Mouse (Mus musculus) mouse trophoblast stem cell (cell line): ENCODE results near the gene Jmjd7.

Source experiments
- in situ Hi-C, 2 experiments: fragments of 300-500 bp; cut with MseI, MboI; formaldehyde crosslinking; loops; 2 replicates in 1 of 2; 3 replicates in 1 of 2; pipeline ENCODE4 v1.15.1; 2025

The Jmjd7 gene

DNA sequence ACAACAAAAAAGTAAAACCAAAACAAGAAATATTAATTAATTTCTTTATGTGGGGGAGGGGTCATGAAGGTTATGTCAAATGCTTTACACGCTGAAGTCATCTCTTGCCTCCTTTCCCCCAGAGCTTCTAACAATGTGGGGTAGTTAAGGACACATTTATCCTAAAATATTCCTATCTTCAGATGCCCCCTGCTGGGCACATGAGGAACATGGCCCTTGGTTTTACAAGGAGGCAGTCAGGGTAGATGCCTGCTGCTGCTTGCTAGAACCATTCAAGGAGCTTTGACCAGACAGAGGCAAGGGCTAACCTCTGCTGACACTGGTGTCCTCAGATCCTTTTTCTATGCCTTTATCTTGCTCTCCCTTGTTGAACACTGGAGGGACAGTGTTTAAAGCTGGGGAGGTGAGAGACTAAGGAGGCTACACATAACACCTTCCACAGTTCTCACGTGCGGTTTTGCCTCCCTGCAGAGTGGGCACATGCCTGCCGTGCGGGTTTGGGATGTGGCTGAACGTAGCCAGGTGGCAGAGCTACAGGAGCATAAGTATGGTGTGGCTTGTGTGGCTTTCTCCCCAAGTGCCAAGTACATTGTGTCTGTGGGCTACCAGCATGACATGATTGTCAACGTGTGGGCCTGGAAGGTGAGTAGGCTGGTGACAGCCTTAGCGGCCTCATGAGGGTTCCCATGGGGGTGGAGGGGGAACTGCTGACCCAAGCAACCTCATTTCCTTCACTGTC lies 15.7 kb upstream of the Jmjd7 start:
- in situ Hi-C loops, result loop anchor here in 1 of 2 experiments (5.0 kb wide), 1 partner anchor 34 kb away; no protein-coding TSS in a partner anchor

DNA sequence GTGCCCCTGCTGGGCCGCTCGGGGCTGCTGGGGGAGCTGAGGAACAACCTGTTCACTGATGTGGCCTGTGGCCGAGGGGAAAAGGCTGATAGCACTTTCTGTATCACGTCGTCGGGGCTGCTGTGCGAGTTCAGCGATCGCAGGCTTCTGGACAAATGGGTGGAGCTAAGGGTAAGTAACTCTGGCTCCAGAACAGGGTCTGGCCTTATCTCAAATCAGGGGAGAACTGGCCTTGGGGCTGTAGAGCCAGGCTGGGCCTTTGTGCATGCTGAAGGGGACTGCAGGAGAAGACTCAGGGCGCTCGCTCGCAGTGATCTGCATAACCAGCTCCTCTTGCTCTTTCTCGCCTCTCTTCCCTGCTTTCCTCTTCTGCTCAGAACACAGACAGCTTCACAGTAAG lies 14.4 kb upstream of the Jmjd7 start:
- in situ Hi-C loops, result loop anchor here in 1 of 2 experiments (5.0 kb wide), 1 partner anchor 36 kb away; no protein-coding TSS in a partner anchor

DNA sequence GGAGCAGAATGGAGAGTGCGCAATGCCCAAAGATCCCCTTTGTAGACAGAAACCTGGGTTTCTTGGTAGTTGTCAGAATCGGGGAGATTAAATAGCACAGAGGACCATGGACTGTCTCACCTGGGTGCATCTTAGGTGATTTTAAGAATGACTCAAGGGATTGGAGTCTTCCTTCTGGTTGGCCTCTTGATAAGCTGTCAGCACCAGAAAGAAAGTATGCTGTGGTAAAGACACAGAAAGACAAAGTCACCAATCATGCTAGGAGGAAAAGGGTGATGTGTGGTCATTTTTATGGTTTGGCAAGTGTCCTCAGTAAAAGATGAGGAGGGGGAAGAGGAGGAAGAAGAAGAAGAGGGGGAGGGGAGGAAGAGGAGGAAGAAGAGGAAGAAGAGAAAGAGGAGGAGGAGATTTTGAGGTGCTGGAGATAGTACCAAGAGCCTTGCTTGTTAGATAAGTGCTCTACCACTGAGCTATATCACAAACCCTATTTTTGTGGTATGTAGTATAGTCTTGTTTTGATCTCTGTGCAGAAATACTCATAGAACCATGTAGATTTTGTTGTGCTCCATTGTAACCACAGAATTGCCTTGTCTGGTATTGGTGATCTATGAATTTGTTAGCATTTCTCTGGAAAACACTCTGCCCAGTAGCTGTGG lies 13.3 kb upstream of the Jmjd7 start:
- in situ Hi-C loops, result loop anchor here in 1 of 2 experiments (5.0 kb wide), 1 partner anchor 37 kb away; no protein-coding TSS in a partner anchor

DNA sequence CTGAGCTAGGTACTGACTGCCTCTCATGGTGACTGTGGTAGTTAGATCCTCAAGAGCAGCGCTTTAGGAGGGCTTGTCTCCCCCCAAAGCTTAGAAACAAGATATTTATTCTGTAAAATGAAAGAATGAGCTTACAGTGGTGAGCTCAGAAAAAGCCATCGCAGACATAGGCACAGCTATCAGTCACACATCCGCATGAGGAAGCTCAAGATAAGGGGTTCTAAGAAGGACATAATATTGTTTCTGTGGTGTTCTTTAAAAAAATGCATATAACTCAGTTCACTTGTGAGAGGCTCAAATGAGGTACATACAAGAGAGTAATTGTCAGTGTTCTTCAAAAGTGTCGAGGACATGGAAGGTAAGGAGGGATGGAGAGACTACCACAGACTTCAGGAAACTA lies 11.4 kb upstream of the Jmjd7 start:
- in situ Hi-C loops, result no loop called here

DNA sequence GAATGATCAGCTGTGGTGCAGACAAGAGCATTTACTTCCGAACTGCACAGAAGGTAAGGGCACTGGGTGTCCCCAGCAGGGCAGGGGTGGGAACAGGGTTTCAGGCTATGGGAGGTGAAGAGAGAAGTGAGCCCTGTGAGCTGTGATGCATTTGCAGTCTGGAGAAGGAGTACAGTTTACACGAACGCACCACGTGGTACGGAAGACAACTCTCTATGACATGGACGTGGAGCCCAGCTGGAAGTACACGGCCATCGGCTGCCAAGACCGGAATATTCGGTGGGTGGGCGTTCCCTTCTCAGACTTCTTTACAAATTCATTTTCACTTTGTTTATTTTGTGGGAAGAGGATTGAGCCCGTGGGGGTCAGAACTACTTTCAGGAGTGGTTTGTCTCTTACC lies 9.7 kb upstream of the Jmjd7 start:
- in situ Hi-C loops, result no loop called here

DNA sequence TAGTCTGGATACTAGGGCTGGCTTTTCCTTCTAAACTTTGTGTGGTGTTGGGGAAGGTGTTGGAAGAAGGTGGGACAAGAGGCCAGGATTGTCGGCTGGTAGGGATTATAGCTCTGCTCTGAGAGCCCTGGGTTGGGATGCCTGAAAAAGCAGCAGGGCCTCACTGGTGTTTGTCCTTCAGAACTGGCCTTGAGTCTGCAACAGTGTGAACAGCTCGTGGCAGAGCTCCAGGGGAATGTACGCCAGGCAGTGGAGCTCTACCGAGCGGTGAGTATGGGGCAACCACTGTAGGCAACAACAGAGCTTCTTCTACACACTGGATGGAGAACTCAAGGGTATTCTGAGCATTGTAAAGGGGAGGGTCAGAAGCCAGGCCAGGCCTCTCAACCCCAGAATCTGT lies 2.9 kb upstream of the Jmjd7 start:
- in situ Hi-C loops, result no loop called here

DNA sequence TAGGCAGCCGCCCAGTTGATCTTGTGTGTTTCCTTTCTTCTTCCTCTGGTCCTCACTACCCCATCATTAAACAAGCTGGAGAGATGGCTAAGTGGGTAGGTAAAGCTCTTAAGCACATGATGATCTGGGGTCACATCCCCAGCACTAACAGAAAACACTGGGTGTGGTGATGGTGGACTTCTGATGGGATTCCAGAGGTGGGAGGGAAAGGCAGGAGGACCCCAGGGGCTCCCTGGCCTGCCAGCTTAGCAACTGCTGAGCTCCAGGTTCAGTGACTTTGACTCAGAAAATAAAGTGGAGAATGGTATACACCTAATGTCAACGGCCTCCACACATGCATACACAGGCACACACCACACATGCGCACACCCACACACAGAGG lies 658 bp downstream of the Jmjd7 start:
- in situ Hi-C loops, result no loop called here

DNA sequence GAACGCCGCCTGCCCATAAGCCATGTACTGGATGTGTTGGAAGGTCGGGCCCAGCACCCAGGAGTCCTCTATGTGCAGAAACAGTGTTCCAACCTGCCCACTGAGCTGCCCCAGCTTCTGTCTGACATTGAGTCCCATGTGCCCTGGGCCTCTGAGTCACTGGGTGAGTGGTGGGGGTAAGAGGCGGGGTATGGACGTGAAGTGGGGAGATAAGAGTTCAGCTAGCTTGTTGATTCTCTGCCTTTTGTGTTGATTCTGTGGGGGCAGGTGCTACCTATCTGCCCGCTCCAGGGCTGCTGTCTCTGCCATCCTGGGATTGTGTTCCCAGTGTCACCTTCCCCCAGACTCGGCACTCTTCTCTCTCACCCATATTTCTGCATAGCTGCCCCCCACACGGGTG lies 3.1 kb downstream of the Jmjd7 start:
- in situ Hi-C loops, result no loop called here

DNA sequence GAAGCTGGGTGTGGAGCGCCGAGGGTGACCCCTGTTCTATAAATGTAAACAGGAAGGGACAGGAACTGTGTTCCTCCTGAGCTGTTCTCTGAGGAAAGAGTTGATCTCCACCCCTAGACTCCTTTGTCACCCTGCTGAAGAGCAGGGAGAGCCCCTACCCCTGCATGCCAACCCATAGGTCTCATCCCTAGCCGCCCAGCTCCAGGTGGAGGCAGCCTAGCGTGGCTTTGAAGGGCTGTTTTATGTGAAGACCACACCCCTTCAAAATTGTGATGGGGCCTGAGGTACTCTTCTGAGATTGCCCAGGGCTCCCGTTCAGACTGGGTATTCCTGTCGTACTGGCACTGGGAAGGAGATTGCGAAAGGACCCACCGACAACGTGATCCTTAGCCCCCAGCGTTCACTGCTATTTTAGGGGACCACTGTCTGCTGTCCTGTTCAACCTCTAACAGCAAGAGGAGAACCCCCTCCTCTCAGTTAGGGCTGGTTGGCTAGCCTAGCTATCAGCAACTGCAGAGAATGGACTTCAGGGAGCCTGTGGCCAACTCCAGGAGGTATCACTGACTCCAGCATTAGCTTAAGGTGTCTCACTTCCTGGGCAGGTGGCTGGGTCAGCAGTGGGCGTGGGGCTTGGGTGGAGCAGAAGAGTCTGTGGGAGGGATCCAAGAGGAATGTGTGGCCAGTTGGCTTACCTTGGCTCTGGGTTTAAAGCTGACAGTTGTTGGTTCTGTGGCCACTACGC lies 5.6 kb downstream of the Jmjd7 start, which contains the start of gene Pla2g4b:
Gene Pla2g4b, plus strand, starts transcription at position 692 of the 742 bp plus-strand sequence.
- in situ Hi-C loops, result no loop called here

DNA sequence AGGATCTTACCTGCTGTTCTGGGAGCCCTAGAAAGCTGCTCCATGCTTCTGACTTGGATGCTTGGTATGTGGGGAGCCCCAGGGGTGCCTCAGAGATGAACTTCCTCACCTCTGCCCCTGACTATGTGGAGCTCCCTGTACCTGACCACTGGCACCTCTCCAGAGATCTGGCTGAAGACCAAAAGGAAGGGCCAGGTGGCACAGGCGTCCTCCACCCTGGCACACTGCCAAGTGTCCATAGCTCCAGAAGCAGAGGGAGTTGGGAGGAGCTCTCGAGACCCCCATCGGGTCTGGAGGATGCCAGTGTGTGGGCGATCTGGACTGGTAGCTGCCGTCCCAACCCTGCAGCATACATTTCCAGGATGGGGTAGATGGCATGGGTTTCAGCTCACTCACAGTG lies 6.4 kb downstream of the Jmjd7 start:
- in situ Hi-C loops, result no loop called here

DNA sequence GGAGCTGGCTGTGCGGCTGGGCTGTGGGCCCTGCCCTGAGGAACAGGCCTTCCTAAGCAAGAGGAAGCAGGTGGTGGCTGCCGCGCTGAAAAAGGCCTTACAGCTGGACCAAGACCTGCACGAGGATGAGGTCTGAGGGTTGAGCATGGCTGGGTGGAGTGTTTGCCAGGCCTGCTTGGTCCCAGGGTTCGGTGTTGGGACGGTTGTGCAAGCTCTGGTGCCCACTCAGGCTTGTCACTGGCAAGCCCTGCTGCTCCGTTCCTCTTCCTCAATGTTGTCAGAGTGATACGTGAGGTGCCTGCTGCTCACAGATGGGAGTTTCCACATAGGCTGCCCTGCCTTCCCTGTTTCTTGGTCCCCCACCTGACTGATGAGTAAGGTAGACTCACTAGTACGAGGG lies 10.5 kb downstream of the Jmjd7 start:
- in situ Hi-C loops, result no loop called here

DNA sequence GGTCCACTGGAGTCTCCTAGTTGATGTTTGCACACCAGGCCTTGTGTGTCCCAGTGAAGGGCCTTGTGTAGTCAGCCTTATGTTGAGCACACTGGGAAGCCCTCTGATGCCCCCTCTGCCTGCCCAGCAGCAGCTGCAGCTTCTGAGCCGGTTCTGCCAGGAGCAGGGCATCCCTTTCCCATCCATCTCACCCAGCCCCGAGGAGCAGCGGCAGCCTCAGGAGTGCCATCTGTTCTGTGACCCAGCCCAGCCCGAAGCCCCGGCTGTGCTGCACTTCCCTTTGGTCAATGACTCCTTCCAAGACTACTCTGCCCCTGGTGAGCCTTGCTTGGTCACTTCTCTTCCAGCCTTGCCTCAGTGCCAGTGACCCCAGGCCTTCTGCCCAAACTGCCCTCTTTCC lies 13.7 kb downstream of the Jmjd7 start:
- in situ Hi-C loops, result no loop called here

DNA sequence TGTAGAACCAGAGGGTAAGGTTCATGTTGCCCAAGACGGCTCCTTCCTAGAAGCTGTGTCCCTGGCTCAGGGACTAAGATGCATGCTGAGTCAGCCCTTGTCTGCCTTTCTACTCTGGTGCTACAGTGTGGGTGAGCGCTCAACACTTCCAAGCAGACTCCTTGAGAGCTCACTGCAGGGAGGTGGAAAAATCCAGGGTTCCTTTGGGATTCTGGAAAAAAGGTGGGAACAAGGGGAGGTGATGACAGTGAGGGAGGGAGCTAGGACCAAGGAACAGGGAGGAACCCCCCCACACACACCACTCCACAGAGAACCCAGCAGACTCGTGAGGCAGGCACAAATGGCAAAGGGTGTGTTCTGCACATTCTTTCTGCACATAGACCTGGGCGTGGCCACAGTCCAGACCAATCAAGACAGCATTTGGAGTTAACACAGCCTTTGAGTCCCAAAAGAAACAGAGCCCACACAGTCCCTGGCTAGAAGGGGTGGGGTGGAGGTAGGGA lies 16.9 kb downstream of the Jmjd7 start:
- in situ Hi-C loops, result no loop called here

DNA sequence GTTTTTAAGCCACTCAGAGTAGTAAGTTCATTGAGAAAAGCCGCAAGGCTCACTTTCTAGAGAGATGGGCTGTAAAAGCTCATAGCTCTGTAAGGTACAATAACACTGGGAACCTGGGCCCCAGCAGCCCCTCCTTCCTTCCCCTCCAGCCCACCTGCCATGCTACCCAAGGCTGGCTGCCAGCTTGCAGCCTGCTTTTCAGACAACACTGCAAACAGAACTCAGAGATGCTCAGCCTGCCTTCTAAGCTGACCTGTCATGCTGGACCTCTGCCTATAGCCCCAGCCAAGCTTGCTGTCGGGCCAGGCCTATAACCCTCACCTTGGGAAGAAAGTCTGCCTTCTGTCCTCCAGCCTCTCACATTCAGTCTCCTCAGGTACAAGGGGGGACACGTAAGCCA lies 17.4 kb downstream of the Jmjd7 start:
- in situ Hi-C loops, result no loop called here

DNA sequence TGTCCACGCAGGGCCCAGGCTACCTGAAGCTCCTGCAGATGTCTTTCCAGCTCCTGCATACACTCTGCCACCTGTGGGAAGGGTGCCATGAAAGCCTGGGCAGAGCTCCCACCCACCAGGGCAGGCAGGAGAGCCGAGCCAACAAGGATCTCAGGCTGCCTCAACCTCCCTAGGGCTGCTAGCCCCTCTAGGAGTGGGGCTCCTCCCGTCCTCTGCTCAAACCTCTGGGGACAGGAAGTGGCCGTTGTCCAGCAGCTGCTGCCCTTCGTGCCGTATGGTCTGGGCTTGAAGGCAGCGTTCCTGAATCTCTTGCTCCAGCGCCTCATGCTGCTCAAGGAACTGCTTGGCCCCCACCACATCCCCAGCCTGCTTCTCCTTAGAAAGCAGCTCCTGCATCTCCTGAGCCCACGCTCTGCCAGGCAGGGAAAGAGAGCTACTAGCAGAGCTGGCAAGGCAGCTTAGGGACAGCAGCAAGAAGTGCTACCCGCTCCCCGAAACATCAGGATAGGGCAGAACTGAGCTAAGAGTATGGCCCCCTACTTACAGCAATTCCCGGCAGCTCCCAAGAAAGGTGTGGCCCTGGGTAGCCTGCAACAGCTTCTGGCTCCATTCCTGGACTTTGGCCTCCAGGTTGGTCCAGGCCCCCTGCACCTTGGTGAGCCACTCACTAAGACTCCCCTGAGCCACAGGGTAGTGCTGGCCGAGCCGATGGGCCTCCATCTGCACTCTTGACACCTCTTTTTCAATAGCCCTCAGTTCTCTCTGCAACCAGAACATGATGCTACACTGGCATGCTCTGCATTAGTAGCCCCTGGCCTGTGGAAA lies 19.4 kb downstream of the Jmjd7 start:
- in situ Hi-C loops, result no loop called here

DNA sequence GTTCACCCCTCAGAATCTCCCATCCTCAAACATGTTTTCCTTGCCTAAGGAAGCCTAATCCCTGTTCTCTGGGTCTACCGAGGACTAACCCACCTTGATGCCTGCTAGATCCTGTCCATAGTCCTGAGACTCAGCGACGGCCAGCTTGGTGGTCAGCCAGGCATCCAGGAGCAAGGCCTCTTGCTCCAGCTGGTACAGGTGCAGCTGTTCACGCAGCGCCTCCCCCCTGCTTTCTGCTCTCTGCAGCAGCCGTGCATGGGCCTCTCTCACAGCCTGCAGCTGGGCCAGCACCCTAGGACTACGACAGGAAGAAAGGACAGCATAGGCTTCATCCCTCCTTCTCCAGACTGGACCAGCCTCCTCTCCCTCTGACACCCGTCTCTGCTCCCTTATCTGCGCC lies 20.9 kb downstream of the Jmjd7 start:
- in situ Hi-C loops, result no loop called here

DNA sequence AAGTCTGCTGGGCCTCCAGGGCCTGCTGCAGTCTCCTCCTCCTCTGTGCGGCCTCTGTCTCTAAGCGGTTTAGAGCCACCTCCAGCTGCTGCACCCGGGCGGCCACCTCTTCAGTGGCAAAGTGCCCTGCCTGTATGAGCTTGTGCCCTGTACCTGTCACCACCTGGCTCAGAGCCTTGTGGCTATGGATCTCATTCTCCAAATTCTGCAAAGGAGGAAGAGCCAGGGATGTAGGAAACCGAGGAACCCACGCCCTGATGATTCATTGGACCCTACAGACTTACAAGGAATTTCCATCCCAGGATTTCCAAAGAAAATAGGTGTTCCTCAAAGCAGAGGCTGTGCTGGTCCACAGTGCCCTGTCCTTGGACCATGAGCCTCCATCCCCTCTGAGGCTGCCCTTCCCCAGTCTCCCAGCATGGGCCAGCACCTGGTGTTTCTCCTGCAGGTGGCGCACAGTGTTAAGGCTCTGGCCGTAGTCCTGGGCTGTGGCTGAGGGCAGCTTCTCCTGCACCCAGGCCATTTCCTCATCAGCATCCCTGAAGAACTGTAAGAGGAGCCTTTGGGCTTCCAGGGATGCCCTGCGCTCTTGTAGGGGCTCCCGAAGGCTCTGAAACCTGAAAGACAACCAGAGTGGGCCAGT lies 22.5 kb downstream of the Jmjd7 start:
- in situ Hi-C loops, result no loop called here

DNA sequence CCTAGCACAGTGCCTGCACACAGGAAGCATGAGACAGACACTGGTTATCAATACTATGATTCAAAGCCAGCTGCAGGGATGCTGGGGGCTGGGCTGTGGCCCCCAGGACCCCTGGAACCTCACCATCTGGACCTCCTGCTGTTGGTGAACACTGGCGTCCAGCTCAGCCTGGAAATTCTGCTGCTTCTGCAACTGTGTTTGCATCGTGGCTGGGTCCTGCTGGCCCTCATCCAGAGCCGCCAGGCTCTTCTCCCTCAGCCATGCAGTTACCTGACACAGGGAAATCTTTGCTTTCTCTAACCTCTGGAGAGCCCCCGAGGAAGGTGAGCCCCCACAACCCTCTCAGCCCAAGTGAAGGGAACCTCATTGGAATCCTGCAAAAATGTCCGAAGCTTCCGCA lies 24.1 kb downstream of the Jmjd7 start:
- in situ Hi-C loops, result no loop called here

DNA sequence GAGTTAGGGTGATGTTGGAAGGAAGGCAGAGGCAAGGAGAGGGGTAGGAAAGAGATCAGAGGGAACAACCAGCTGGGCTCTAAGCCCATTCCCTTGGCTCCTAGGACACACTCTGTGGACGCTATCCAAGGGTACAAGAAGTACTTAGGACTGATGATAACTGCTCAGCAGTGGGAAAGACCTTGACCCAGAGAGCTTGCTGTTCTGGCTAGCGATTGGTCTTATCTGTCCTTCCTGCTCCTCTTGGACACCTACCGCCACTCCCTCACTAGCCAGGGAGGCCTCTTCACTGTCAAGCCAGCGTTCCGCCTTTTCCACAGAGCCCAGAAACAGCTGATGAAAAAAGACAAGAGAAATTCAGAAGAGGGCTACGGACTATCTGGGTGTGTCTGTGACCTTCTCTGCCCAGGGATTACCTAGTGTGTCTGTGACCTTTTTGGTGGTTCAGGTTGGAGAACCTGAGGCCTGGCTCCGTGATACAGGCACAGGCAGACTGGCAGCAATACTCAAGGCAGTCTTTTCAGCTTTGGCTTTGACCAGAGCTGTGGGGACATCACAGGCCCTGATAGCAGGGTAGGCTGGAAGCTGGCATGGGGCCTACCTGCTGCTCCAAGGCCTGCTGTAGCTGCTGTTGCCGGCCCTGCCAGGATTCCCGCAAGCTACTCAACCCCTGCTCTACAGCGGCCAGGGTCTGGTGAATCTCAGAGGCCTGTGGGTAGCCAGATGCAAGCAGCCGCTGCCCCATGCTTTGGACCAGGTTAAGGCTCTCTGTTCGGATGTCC lies 27.7 kb downstream of the Jmjd7 start:
- in situ Hi-C loops, result no loop called here

DNA sequence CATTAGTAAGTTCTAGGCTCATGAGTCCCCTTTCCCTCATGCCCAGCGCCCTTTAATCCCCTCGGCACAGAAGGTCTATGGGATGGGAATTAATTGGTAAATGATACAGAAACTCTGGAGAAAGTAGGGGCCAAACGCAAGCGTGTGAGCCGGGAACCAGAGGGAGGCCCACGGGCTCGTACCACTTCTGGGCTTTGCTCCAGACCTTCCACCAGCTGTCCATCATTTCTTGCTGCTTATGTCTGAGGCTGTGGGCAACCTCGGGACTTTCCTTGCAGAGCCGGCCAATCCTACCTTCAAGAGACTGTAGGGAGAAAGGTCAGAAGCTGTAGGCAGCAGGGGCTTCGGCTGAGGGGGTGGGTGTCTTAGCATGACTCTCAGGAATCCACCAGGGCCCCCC lies 28.6 kb downstream of the Jmjd7 start:
- in situ Hi-C loops, result no loop called here
